Mouse (Mus musculus): ENCODE measurements around the gene Vmn2r83.
A peak's percentile ranks its signal among the peaks of the same experiment; 100 is the strongest.

Gene Vmn2r83

DNA sequence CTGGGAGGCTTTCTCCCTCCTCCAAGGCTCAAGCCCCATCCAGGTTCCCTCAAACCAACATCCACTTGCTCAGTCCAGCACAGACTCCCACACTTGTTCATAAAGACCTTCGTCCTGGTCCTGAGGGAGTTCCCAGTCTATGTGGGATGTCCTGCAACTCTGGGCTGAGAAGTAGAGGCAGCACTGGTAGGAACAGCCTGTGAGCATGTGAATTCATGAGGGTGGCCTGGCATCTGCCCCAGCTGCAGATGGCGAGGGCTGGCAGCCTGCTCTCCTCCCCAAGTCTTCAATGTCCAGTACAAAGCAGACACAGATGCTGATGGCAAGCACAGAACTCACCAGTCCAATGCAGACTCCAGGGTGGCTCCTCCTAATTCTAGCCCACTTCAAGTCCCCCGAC lies 69.8 kb downstream of the Vmn2r83 start:
- peak; percentile 71 for DNase-seq

DNA sequence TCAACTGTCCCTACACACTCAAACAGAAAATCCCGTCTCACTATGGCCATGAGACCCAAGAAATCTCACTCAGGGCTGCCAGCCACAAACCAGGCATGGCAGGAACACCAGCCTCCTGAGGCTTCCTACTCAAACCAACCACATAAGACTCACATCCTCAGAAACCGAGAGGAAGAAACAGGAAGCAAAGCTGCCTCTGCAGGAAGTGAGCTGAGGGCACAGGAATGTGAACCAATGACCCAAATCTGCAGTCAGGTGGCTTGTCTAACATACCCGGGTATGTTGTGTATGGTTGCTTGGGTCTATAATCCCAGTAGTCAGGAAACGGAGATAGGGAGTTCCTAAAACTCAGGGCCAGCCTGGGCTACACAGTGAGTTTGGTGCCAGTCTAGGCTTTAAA lies 70.3 kb downstream of the Vmn2r83 start:
- DNase-seq = no peak

DNA sequence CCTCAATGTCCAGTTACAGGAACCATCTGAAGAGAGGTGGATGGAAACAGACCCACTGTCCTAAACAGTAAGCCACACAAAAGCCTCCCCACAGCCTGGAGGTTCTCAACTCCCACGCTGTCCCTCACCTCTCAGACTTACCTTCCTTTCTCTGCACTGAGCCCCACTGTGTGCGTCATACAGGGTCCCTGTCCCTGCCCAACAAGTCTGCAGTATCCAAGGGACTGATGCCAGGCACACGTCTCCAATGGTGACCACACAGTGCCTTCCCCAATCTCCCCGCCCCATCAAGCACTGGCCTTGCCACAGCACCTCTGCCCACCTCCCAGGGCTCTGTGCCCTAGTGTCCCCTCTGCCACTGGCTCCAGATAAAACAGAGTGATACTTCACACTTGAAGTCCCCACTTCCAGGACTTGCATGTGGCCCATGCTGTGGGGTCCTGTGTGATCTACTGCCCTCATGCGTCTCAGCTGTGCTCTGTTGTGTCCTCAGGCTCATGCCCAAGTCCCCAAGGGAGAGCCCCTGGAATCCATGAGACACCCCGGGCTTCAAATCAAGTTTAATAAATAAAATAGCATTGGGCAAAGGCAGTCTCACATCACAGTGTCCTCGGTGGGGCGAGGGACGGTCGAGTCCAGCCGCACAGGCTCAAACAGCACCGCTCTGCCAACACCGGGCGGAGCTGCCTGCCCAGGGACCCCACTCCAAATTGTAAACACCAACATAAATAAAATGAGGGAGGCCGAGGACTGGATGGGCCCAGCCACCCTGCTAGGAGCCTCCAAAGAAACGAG lies 71.4 kb downstream of the Vmn2r83 start:
- no peak for DNase-seq

DNA sequence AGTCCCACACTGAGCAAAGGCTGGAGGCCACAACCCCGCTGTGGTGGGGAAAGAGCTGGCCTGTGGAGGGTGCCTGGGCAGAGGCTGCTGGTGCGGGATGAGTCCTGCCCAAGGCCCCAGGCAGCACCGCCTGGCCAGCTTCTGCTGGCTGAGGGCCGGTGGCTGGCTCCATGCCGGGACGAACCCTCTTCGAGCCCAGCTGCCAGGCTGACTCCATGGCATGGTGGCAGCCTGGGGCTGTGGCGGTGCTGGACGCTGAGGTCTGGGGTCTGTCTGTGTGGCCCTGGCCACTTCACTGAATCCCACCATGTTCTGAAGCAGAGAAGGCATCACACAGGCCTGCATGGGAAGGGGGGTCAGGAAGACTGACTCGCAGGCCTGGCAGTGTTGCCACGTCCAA lies 72.2 kb downstream of the Vmn2r83 start:
- DNase-seq = no peak

DNA sequence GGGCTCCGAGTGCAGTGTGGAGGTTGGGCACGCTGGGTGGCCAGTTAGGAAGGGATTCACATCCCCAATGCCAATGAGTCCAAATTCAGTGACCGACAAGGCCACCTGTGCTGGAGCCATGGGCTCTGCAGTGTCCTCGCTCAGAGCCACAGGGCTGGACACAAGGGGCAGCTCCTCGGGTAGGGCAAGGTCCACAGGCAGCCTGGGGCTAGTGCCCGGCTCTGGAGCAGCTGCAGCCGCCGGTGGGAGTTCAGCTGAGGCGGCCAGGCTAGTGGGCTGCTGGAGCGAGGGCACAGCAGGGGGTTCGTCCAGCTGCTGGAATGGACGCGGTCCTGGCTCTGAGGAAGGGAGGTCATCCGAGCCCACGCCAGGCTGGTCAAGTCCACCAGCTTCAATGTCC lies 73.0 kb downstream of the Vmn2r83 start:
- DNase-seq = no peak

DNA sequence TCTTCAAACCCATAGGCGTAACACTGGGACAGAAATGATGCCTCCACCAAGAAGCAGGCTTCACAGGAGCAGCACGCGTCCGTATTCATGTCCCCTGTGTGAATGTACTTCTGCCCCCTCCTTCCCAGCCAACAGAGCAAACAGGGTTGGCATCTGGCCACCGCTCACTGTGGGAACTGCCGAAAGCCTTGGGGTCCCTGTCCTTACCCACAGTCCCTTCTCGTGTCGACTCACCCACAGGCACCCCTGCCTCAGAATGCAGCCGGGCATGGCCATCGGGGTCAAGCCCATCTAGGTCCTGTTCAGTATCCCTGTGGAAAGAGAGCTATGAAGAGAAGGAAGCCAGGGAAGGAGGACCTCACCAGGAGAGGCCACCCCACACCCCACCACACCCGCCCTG lies 73.6 kb downstream of the Vmn2r83 start:
- no peak for DNase-seq

Data from layer of hippocampus, adult 9-11 months (tissue).